Mouse (Mus musculus): Measurements from ENCODE around the gene Gstp1. TPM values are rescaled to one million over a fixed set of nuclear protein-coding genes. Genes with fewer than 3 reads are reported as not detected.

The Gstp1 gene
- polyA plus RNA-seq, 1 experiment: 187 TPM

GRCm38 (mm10) chr19:4015635-4016034 is 22.1 kb downstream of the Gstp1 start:
- no peak overlapping the region for H3K27ac ChIP-seq (ENCODE audit: control insufficient read depth, insufficient read depth, low read depth, low read length, poor library complexity)
- TF ChIP-seq POLR2A (IDR thresholded peaks at IDR 0.05; ENCODE audit: borderline replicate concordance, control insufficient read depth, low read depth, low read length): no peak
- no peak for TF ChIP-seq CTCF (IDR thresholded peaks at IDR 0.05; ENCODE audit: control insufficient read depth, insufficient read depth, low read length)
- H3K4me1 ChIP-seq (ENCODE audit: control insufficient read depth, insufficient read depth, low read length): peaks cover 4% of the 10 kb centered on the region
- H3K4me3 ChIP-seq (replicated peaks; ENCODE audit: control insufficient read depth, low read depth, low read length): no peak overlapping the region
- 58% methylated on average over 5 of the region's 5 CpGs for WGBS

GRCm38 (mm10) chr19:4014802-4015201 is 23.0 kb downstream of the Gstp1 start:
- Histone ChIP-seq H3K27ac (ENCODE audit: control insufficient read depth, insufficient read depth, low read depth, low read length, poor library complexity) (no peak overlapping the region), H3K4me3 (replicated peaks; ENCODE audit: control insufficient read depth, low read depth, low read length) (no peak overlapping the region), H3K4me1 (ENCODE audit: control insufficient read depth, insufficient read depth, low read length) (peaks cover 4% of the 10 kb centered on the region)
- TF ChIP-seq POLR2A (IDR thresholded peaks at IDR 0.05; ENCODE audit: borderline replicate concordance, control insufficient read depth, low read depth, low read length): no peak

- H3K27ac ChIP-seq (ENCODE audit: control insufficient read depth, insufficient read depth, low read depth, low read length, poor library complexity): no peak overlapping the region
- H3K4me1 ChIP-seq (ENCODE audit: control insufficient read depth, insufficient read depth, low read length): peaks cover 4% of the 10 kb centered on the region
- 23% methylated on average over 9 of the region's 9 CpGs for WGBS
- peak overlapping the region; percentile 66 for H3K4me3 ChIP-seq (replicated peaks; ENCODE audit: control insufficient read depth, low read depth, low read length)
- TF ChIP-seq POLR2A (IDR thresholded peaks at IDR 0.05; ENCODE audit: borderline replicate concordance, control insufficient read depth, low read depth, low read length) (no peak), CTCF (IDR thresholded peaks at IDR 0.05; ENCODE audit: control insufficient read depth, insufficient read depth, low read length) (no peak)
Measured at GRCm38 (mm10) chr19:4013066-4013465, 24.7 kb downstream of the Gstp1 start.

GRCm38 (mm10) chr19:4012432-4013022 is 25.3 kb downstream of the Gstp1 start, which contains the start of gene Ndufv1:
TSS of gene Ndufv1 (minus strand) at chr19:4012806.
- Histone ChIP-seq H3K27ac (ENCODE audit: control insufficient read depth, insufficient read depth, low read depth, low read length, poor library complexity) (peak within 1 kb of the TSS; percentile 57), H3K4me1 (ENCODE audit: control insufficient read depth, insufficient read depth, low read length) (peaks cover 4% of the 10 kb centered on the region), H3K4me3 (replicated peaks; ENCODE audit: control insufficient read depth, low read depth, low read length) (peak within 1 kb of the TSS; percentile 74)
- WGBS: under 1% methylated on average over 45 of the region's 45 CpGs
- TF ChIP-seq CTCF (IDR thresholded peaks at IDR 0.05; ENCODE audit: control insufficient read depth, insufficient read depth, low read length) (peak; percentile 65), POLR2A (IDR thresholded peaks at IDR 0.05; ENCODE audit: borderline replicate concordance, control insufficient read depth, low read depth, low read length) (peak; percentile 93)

GRCm38 (mm10) chr19:4011086-4011485 is 26.7 kb downstream of the Gstp1 start:
- peaks cover 4% of the 10 kb centered on the region for H3K4me1 ChIP-seq (ENCODE audit: control insufficient read depth, insufficient read depth, low read length)
- no peak overlapping the region for H3K27ac ChIP-seq (ENCODE audit: control insufficient read depth, insufficient read depth, low read depth, low read length, poor library complexity)
- H3K4me3 ChIP-seq (replicated peaks; ENCODE audit: control insufficient read depth, low read depth, low read length): no peak overlapping the region
- TF ChIP-seq POLR2A (IDR thresholded peaks at IDR 0.05; ENCODE audit: borderline replicate concordance, control insufficient read depth, low read depth, low read length) (no peak), CTCF (IDR thresholded peaks at IDR 0.05; ENCODE audit: control insufficient read depth, insufficient read depth, low read length) (no peak)
- WGBS: 91% methylated on average over 5 of the region's 5 CpGs

GRCm38 (mm10) chr19:4005971-4006370 is 31.8 kb downstream of the Gstp1 start:
- TF ChIP-seq CTCF (IDR thresholded peaks at IDR 0.05; ENCODE audit: control insufficient read depth, insufficient read depth, low read length) (no peak), POLR2A (IDR thresholded peaks at IDR 0.05; ENCODE audit: borderline replicate concordance, control insufficient read depth, low read depth, low read length) (no peak)

GRCm38 (mm10) chr19:4005091-4005490 is 32.7 kb downstream of the Gstp1 start:
- TF ChIP-seq POLR2A (IDR thresholded peaks at IDR 0.05; ENCODE audit: borderline replicate concordance, control insufficient read depth, low read depth, low read length) (no peak), CTCF (IDR thresholded peaks at IDR 0.05; ENCODE audit: control insufficient read depth, insufficient read depth, low read length) (no peak)
- H3K4me1 ChIP-seq (ENCODE audit: control insufficient read depth, insufficient read depth, low read length): peaks cover 2% of the 10 kb centered on the region
- H3K27ac ChIP-seq (ENCODE audit: control insufficient read depth, insufficient read depth, low read depth, low read length, poor library complexity): no peak overlapping the region
- WGBS: 82% methylated on average over 9 of the region's 9 CpGs
- no peak overlapping the region for H3K4me3 ChIP-seq (replicated peaks; ENCODE audit: control insufficient read depth, low read depth, low read length)

More at GRCm38 (mm10) chr19:4005971-4006370, 31.8 kb downstream of the Gstp1 start:
- H3K27ac ChIP-seq (ENCODE audit: control insufficient read depth, insufficient read depth, low read depth, low read length, poor library complexity): no peak overlapping the region
- WGBS: 94% methylated on average over 8 of the region's 8 CpGs
- H3K4me3 ChIP-seq (replicated peaks; ENCODE audit: control insufficient read depth, low read depth, low read length): no peak overlapping the region
- peaks cover under 1% of the 10 kb centered on the region; the same call in 1 of the 2 replicates for H3K4me1 ChIP-seq (ENCODE audit: control insufficient read depth, insufficient read depth, low read length)

GRCm38 (mm10) chr19:4004331-4004730 is 33.5 kb downstream of the Gstp1 start:
- Histone ChIP-seq H3K4me3 (replicated peaks; ENCODE audit: control insufficient read depth, low read depth, low read length) (no peak overlapping the region), H3K4me1 (ENCODE audit: control insufficient read depth, insufficient read depth, low read length) (peaks cover 2% of the 10 kb centered on the region), H3K27ac (ENCODE audit: control insufficient read depth, insufficient read depth, low read depth, low read length, poor library complexity) (no peak overlapping the region)
- no peak for TF ChIP-seq CTCF (IDR thresholded peaks at IDR 0.05; ENCODE audit: control insufficient read depth, insufficient read depth, low read length)
- WGBS: 89% methylated on average over 15 of the region's 15 CpGs

GRCm38 (mm10) chr19:4003641-4004040 is 34.1 kb downstream of the Gstp1 start:
- Histone ChIP-seq H3K4me3 (replicated peaks; ENCODE audit: control insufficient read depth, low read depth, low read length) (no peak overlapping the region), H3K4me1 (ENCODE audit: control insufficient read depth, insufficient read depth, low read length) (peaks cover 2% of the 10 kb centered on the region), H3K27ac (ENCODE audit: control insufficient read depth, insufficient read depth, low read depth, low read length, poor library complexity) (no peak overlapping the region; the same call in 1 of the 2 replicates)
- WGBS: 80% methylated on average over 12 of the region's 12 CpGs
- TF ChIP-seq POLR2A (IDR thresholded peaks at IDR 0.05; ENCODE audit: borderline replicate concordance, control insufficient read depth, low read depth, low read length) (no peak), CTCF (IDR thresholded peaks at IDR 0.05; ENCODE audit: control insufficient read depth, insufficient read depth, low read length) (no peak)

Data from bone marrow, adult 2 months (tissue).